Mouse (Mus musculus) bone marrow, adult 2 months (tissue): Measurements from ENCODE around the gene Sec14l4.

Source experiments
- CTCF ChIP-seq: fragments of 200-500 bp; IDR thresholded peaks from 2 replicates; pipeline ENCODE4 v1.5.1; 2011; ENCODE audit warnings: low read length, control low read depth; ENCODE audit not compliant: control insufficient read depth, insufficient read depth
- POLR2A ChIP-seq: fragments of 200-500 bp; IDR thresholded peaks from 2 replicates; pipeline ENCODE4 v1.6.1; 2011; ENCODE audit warnings: low read depth, mild to moderate bottlenecking, control low read depth, low read length, borderline replicate concordance; ENCODE audit not compliant: control insufficient read depth

DNA sequence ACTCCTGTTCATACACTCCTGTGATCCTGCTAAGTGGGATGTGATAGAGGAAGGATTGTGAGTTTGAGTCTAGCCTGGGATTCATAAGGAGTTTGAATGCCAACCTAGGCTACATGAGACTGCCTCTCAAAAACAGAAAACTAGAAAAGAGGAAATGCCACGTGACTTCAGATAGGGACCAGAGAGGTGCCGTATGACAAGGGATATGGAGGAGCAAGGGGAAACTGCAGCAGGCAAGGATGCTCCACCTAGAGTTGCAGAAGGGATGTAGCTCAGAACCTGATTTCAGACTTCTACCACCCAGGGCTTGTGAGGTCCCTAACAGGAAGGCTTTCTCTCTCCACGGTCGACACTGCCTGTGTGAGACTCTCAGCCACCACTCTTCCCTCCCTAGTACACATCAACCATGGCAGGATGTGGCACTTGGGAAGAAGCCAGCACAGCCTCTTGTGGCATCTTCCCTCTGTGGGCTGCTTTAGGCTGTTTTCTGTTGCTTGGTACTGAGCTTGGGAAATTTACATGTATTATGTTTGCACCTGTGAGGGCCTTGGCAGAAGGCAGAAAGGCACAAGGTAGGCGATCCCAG, 25.9 kb upstream of the Sec14l4 start:
- TF ChIP-seq POLR2A (no peak), CTCF (no peak)
